Mouse (Mus musculus): Measurements from ENCODE around the gene U2af1l4. TPM values are rescaled to one million over a fixed set of nuclear protein-coding genes. Genes with fewer than 3 reads are reported as not detected.

Gene U2af1l4
- polyA plus RNA-seq, 1 experiment from 2014 or later, result 102 TPM

DNA sequence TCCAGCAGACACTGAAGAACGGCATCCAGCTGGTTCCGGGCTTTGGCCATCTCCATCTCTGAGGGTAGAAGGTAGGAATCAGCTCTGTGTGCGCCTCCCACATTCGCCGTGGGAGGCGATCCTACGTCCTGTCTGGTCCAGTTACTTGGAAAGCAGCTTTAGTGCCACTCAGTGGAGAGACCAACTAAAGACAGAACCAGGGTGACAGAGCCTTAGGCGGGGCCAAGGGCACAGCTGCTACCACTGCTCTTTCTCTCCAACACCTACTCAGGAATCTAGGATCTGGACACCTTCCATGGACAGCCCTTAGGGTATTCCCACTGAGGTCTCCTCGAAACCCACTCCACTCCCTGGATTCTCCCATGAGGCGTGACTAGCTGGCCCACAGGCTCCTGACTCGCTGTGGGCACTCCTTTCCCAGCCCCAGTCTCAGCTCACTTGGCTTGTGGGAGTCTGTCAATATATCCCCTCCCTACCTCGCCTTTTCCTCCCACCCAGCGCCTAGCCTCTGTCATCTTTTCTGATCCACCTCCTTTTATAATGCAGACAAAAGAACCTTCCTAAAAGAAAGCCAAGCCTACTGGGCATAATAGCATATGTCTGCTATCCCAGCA is 5.1 kb upstream of the U2af1l4 start:
- no peak overlapping the region for H3K4me3 ChIP-seq (replicated peaks; ENCODE audit: low read depth, low read length)

DNA sequence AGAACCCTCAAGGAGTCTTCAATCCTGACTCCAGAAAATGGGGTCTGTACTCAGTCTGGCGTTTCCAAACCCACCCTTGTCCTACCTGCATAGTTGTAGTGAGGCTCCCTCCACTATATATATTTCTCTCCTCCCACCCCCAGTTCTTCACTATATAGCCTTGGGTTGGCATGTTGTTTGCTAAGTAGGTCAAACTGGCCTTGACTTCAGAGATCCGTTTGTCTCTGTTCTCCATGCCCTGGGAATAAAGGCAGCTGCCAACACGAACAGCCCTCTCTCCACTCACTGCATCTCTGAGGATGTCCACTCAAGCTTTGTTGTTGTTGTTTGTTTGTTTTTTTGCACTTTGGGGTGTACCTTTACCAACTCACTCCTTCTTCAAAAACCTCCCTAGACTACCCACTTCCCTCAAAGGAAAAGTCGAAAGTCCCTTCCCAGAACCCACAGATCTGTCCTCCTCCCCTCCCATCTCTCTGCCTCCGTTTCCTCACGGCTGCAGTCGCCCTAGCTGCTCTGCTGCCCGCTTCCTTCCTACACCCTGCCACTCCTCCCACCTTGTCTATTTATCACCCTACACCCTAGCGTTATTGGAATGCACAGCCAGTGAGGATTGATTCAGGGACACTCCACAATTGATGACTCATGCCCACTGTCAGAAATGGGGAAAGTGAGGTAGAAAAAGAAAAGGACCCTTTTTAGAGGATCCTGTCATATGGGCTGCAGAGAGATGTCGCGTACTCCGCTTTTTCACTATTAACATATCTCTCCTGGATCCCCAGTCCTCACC is 4.3 kb upstream of the U2af1l4 start:
- peak overlapping the region; percentile 42 for H3K4me3 ChIP-seq (replicated peaks; ENCODE audit: low read depth, low read length)
- peaks cover 9% of the 10 kb centered on the region for H3K4me1 ChIP-seq (replicated peaks; ENCODE audit: insufficient read depth, low read length)
- no peaks in the 10 kb centered on the region for H3K27me3 ChIP-seq (ENCODE audit: insufficient read depth, low read length)
- H3K36me3 ChIP-seq (ENCODE audit: insufficient read depth, low read length), result peaks cover 21% of the 10 kb centered on the region; the same call in 1 of the 2 replicates
- 12% methylated on average over 12 of the region's 12 CpGs for WGBS
- ATAC-seq (replicated peaks; ENCODE audit: low FRiP score, low read depth) (no peak), DNase-seq (ENCODE audit: low spot score) (no peak)
- peak overlapping the region; percentile 54; the same call in 1 of the 2 replicates for H3K27ac ChIP-seq
- peak overlapping the region; percentile 90 for H3K4me2 ChIP-seq (ENCODE audit: low read length)
- H3K9ac ChIP-seq (ENCODE audit: low read depth, low read length), result peak overlapping the region; percentile 63
- TF ChIP-seq CTCF (IDR thresholded peaks at IDR 0.05; ENCODE audit: low read depth), result no peak
- H3K9me3 ChIP-seq (replicated peaks; ENCODE audit: low read length), result no peaks in the 10 kb centered on the region

More for the DNA sequence above, 5.1 kb upstream of the U2af1l4 start:
- Histone ChIP-seq H3K4me1 (replicated peaks; ENCODE audit: insufficient read depth, low read length) (peaks cover 16% of the 10 kb centered on the region), H3K9me3 (replicated peaks; ENCODE audit: low read length) (no peaks in the 10 kb centered on the region), H3K9ac (ENCODE audit: low read depth, low read length) (0 out of 2 replicates have a peak overlapping the region, but pooled peaks have one; percentile 63), H3K27ac (no peak overlapping the region), H3K27me3 (ENCODE audit: insufficient read depth, low read length) (no peaks in the 10 kb centered on the region), H3K4me2 (ENCODE audit: low read length) (peak overlapping the region; percentile 90; the same call in 1 of the 2 replicates), H3K36me3 (ENCODE audit: insufficient read depth, low read length) (peaks cover 21% of the 10 kb centered on the region; the same call in 1 of the 2 replicates)
- ATAC-seq (replicated peaks; ENCODE audit: low FRiP score, low read depth), result no peak
- DNase-seq (ENCODE audit: low spot score), result no peak
- 76% methylated on average over 13 of the region's 13 CpGs for WGBS
- TF ChIP-seq CTCF (IDR thresholded peaks at IDR 0.05; ENCODE audit: low read depth), result no peak

DNA sequence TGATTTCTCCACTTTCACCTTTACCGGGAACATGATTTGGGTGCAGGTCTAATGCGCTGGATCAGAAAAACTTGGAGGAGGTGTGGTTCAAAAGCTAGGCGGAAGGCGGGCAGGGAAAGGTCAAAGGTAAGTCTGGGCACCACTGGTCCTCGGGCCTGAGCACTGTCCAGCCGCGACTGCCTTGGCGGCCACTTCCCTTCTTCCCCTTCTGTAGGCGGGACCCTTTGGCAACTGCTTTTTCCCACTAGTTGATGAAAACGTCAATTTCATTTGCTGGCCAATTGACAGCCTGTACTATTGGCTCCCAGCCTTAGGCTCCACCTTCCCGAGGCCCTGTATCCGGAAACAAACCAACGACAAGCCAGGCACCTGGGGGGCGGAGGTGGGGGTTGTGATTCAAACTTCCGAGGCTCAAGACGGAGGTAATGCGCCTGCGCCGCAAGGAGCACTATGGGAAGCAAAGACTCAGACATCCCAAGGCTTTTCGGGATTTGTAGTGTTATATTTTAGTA is 3.6 kb upstream of the U2af1l4 start, which contains the start of gene Lin37:
Gene Lin37, minus strand, starts transcription at position 396 of the 512 bp plus-strand sequence.
- Histone ChIP-seq H3K36me3 (ENCODE audit: insufficient read depth, low read length) (peaks cover 21% of the 10 kb centered on the region; the same call in 1 of the 2 replicates), H3K9me3 (replicated peaks; ENCODE audit: low read length) (no peaks in the 10 kb centered on the region), H3K27me3 (ENCODE audit: insufficient read depth, low read length) (no peaks in the 10 kb centered on the region), H3K4me1 (replicated peaks; ENCODE audit: insufficient read depth, low read length) (peaks cover 9% of the 10 kb centered on the region), H3K27ac (peak within 1 kb of the TSS; percentile 54; the same call in 1 of the 2 replicates), H3K4me3 (replicated peaks; ENCODE audit: low read depth, low read length) (peak within 1 kb of the TSS; percentile 42), H3K9ac (ENCODE audit: low read depth, low read length) (peak within 1 kb of the TSS; percentile 63), H3K4me2 (ENCODE audit: low read length) (peak within 1 kb of the TSS; percentile 90)
- no peak for TF ChIP-seq CTCF (IDR thresholded peaks at IDR 0.05; ENCODE audit: low read depth)
- 0% methylated on average over 20 of the region's 20 CpGs for WGBS
- ATAC-seq (replicated peaks; ENCODE audit: low FRiP score, low read depth) (peak; percentile 85), DNase-seq (ENCODE audit: low spot score) (peak; percentile 99)

DNA sequence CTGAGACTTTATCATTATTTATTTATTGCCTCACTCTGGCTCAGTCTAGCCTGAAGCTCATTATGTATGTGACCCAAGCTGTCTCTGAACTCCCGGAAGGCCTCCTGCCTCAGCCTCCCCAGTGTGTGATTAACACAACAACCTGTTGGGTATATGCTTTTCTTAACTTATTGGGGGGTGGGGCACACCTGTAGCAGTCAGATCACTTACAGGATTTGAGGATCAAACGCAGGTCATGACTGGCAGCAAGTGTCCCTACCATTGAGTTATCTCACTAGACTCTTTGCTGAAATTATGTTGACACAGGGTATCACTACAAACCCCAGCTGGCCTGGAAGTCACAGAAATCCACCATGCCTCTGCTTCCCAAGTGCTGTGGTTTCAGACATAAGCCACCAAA is 2.8 kb upstream of the U2af1l4 start:
- no peak for TF ChIP-seq CTCF (IDR thresholded peaks at IDR 0.05; ENCODE audit: low read depth)
- DNase-seq (ENCODE audit: low spot score), result no peak
- no peak overlapping the region for H3K9ac ChIP-seq (ENCODE audit: low read depth, low read length)
- H3K9me3 ChIP-seq (replicated peaks; ENCODE audit: low read length), result no peaks in the 10 kb centered on the region
- WGBS, result 71% methylated on average over 2 of the region's 2 CpGs
- no peaks in the 10 kb centered on the region for H3K27me3 ChIP-seq (ENCODE audit: insufficient read depth, low read length)
- H3K4me2 ChIP-seq (ENCODE audit: low read length), result peak overlapping the region; percentile 90
- no peak overlapping the region for H3K27ac ChIP-seq
- ATAC-seq (replicated peaks; ENCODE audit: low FRiP score, low read depth), result no peak
- peaks cover 23% of the 10 kb centered on the region; the same call in 1 of the 2 replicates for H3K36me3 ChIP-seq (ENCODE audit: insufficient read depth, low read length)
- H3K4me3 ChIP-seq (replicated peaks; ENCODE audit: low read depth, low read length), result no peak overlapping the region
- H3K4me1 ChIP-seq (replicated peaks; ENCODE audit: insufficient read depth, low read length), result peaks cover 9% of the 10 kb centered on the region

DNA sequence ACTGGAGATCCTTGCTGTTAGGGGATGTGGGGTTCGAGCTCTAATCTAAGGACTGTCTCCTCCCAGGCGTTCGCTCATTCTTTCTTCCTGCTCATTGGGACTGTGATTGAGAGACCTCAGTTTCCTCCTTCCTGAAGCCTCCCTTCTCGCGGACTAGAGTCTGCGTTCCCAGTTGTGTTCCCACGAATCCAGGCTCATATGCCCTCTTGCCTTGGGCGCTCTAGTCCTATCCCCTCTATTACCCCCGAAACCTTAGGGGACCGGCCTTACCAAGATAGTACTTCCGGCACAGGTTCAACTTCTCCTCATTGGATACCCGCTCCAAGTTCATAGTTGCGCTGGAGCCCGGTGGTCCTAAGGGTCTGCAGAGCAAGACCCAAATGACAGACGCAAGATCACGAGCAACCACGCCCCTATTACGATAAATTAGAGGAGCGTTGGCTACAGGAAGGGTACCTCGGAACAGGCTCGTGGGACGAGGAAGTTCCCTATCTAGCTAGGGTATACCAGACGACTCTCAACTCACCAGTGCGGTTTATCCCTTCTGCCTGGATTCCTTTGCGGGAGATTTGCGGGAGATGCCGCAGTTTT is 480 bp upstream of the U2af1l4 start:
- no peaks in the 10 kb centered on the region for H3K9me3 ChIP-seq (replicated peaks; ENCODE audit: low read length)
- H3K27me3 ChIP-seq (ENCODE audit: insufficient read depth, low read length), result no peaks in the 10 kb centered on the region
- H3K4me3 ChIP-seq (replicated peaks; ENCODE audit: low read depth, low read length), result peak overlapping the region; percentile 86
- DNase-seq (ENCODE audit: low spot score) (peak; percentile 21), ATAC-seq (replicated peaks; ENCODE audit: low FRiP score, low read depth) (no peak)
- peaks cover 9% of the 10 kb centered on the region for H3K4me1 ChIP-seq (replicated peaks; ENCODE audit: insufficient read depth, low read length)
- peaks cover 10% of the 10 kb centered on the region; the same call in 1 of the 2 replicates for H3K36me3 ChIP-seq (ENCODE audit: insufficient read depth, low read length)
- WGBS, result 1% methylated on average over 27 of the region's 27 CpGs
- H3K27ac ChIP-seq, result peak overlapping the region; percentile 97
- H3K9ac ChIP-seq (ENCODE audit: low read depth, low read length), result peak overlapping the region; percentile 65
- TF ChIP-seq CTCF (IDR thresholded peaks at IDR 0.05; ENCODE audit: low read depth), result no peak
- H3K4me2 ChIP-seq (ENCODE audit: low read length), result peak overlapping the region; percentile 82

DNA sequence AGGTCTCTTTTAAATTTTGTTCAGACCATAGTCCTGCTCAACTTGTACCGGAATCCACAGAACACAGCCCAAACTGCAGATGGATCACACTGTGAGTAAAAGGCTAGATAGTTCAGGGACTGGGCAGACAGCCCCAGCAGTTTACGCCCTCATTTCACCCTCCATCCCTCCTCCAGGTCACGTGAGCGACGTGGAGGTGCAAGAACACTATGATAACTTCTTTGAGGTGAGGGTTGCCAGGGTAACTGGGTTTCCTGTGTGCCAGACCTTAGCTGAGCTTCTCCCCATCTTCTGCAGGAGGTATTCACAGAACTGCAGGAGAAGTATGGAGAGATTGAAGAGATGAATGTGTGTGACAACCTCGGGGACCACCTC is 792 bp downstream of the U2af1l4 start:
- peak overlapping the region; percentile 58 for H3K4me2 ChIP-seq (ENCODE audit: low read length)
- peak overlapping the region; percentile 86 for H3K4me3 ChIP-seq (replicated peaks; ENCODE audit: low read depth, low read length)
- H3K27me3 ChIP-seq (ENCODE audit: insufficient read depth, low read length), result no peaks in the 10 kb centered on the region
- H3K4me1 ChIP-seq (replicated peaks; ENCODE audit: insufficient read depth, low read length), result peaks cover 2% of the 10 kb centered on the region; the same call in 1 of the 2 replicates
- peaks cover 19% of the 10 kb centered on the region for H3K36me3 ChIP-seq (ENCODE audit: insufficient read depth, low read length)
- DNase-seq (ENCODE audit: low spot score), result no peak
- peak overlapping the region; percentile 97; the same call in 1 of the 2 replicates for H3K27ac ChIP-seq
- H3K9ac ChIP-seq (ENCODE audit: low read depth, low read length), result 0 out of 2 replicates have a peak overlapping the region, but pooled peaks have one; percentile 86
- WGBS, result 24% methylated on average over 6 of the region's 6 CpGs
- ATAC-seq (replicated peaks; ENCODE audit: low FRiP score, low read depth), result no peak
- TF ChIP-seq CTCF (IDR thresholded peaks at IDR 0.05; ENCODE audit: low read depth), result no peak
- no peaks in the 10 kb centered on the region for H3K9me3 ChIP-seq (replicated peaks; ENCODE audit: low read length)

All from kidney, postnatal 0 days (tissue).